Mouse (Mus musculus) intestine, embryonic 16.5 days (tissue): ENCODE results near the gene Smim26. TPM values are rescaled to one million over a fixed set of nuclear protein-coding genes. Genes with fewer than 3 reads are reported as not detected.

Experiments used
- ATAC-seq: fragments of 200-750 bp; cut with Nextera tagmentation; 2 replicates; pipeline ENCODE4 v1.8.0; 2017; ENCODE audit warnings: moderate TSS enrichment, moderate library complexity
- H3K27ac ChIP-seq: fragments of 300-500 bp; sonication (generic); 2 replicates; pipeline ENCODE4 v1.5.1; 2014; ENCODE audit warnings: mild to moderate bottlenecking, low read length
- H3K27me3 ChIP-seq: fragments of 300-500 bp; sonication (generic); replicated peaks from 2 replicates; pipeline ENCODE4 v1.6.1; 2014; ENCODE audit warnings: low read length, control low read depth, mixed read lengths; ENCODE audit not compliant: control insufficient read depth, insufficient read depth
- H3K36me3 ChIP-seq: fragments of 300-500 bp; sonication (generic); 2 replicates; pipeline ENCODE4 v1.6.1; 2014; ENCODE audit warnings: low read length, control low read depth; ENCODE audit not compliant: control insufficient read depth, insufficient read depth
- H3K4me1 ChIP-seq: fragments of 300-500 bp; sonication (generic); 2 replicates; pipeline ENCODE4 v1.6.1; 2014; ENCODE audit warnings: low read length, control low read depth, mixed read lengths; ENCODE audit not compliant: control insufficient read depth, insufficient read depth
- H3K4me2 ChIP-seq: fragments of 300-500 bp; sonication (generic); 2 replicates; pipeline ENCODE4 v1.6.1; 2014; ENCODE audit warnings: low read depth, low read length, control low read depth
- H3K4me3 ChIP-seq: fragments of 300-500 bp; sonication (generic); 2 replicates; pipeline ENCODE4 v1.5.1; 2014; ENCODE audit warnings: mild to moderate bottlenecking, low read length
- H3K9ac ChIP-seq: fragments of 300-500 bp; sonication (generic); 2 replicates; pipeline ENCODE4 v1.6.1; 2014; ENCODE audit warnings: low read depth, low read length
- H3K9me3 ChIP-seq: fragments of 300-500 bp; sonication (generic); 2 replicates; pipeline ENCODE4 v1.6.1; 2016; ENCODE audit warnings: low read length, control low read depth; ENCODE audit not compliant: control insufficient read depth
- WGBS: fragments of 180-500 bp; shearing (Covaris S2); extraction: QIAGEN DNeasy Blood & Tissue Kit; methylation state at CpG from one replicate; pipeline ENCODE4 v1.1.7; 2014; 5-methylcytosine and 5-hydroxymethylcytosine counted together
- polyA plus RNA-seq: library from polyadenylated mRNA; unstranded; fragments of >200 nt; fragmentation: Nextera tagmentation; extraction: Ambion mirVana; gene quantifications from 2 replicates; pipeline ENCODE4 v1.2.1, GENCODE M21; 2015

Smim26 gene
- polyA plus RNA-seq, 1 experiment from 2014 or later = 36.2 TPM

GRCm38 (mm10) chr2:144634231-144634630, 40.4 kb downstream of the Smim26 start:
- Histone ChIP-seq H3K4me1 (no peaks in the 10 kb centered on the region), H3K4me2 (no peak overlapping the region), H3K9me3 (no peaks in the 10 kb centered on the region), H3K9ac (no peak overlapping the region), H3K27me3 (no peaks in the 10 kb centered on the region), H3K27ac (peak overlapping the region; percentile 33), H3K36me3 (no peaks in the 10 kb centered on the region), H3K4me3 (no peak overlapping the region)
- no peak for ATAC-seq
- WGBS = 71% methylated on average over 5 of the region's 5 CpGs

- Histone ChIP-seq H3K27me3 (no peaks in the 10 kb centered on the region), H3K4me1 (no peaks in the 10 kb centered on the region), H3K27ac (no peak overlapping the region), H3K4me3 (no peak overlapping the region), H3K36me3 (no peaks in the 10 kb centered on the region), H3K9me3 (no peaks in the 10 kb centered on the region), H3K9ac (no peak overlapping the region), H3K4me2 (no peak overlapping the region)
- no peak for ATAC-seq
- 59% methylated on average over 2 of the region's 2 CpGs for WGBS
Observed at GRCm38 (mm10) chr2:144634729-144635128, 40.9 kb downstream of the Smim26 start.

- no peaks in the 10 kb centered on the region for H3K9me3 ChIP-seq
- H3K4me1 ChIP-seq = no peaks in the 10 kb centered on the region
- peak; percentile 65; the same call in 1 of the 2 replicates for ATAC-seq
- 19% methylated on average over 5 of the region's 5 CpGs for WGBS
- no peak overlapping the region for H3K27ac ChIP-seq
- no peak overlapping the region for H3K4me2 ChIP-seq
- no peaks in the 10 kb centered on the region for H3K27me3 ChIP-seq
- H3K9ac ChIP-seq = no peak overlapping the region
- H3K36me3 ChIP-seq = no peaks in the 10 kb centered on the region
- no peak overlapping the region for H3K4me3 ChIP-seq
Observed at GRCm38 (mm10) chr2:144635644-144636320, 41.9 kb downstream of the Smim26 start.

- ATAC-seq = no peak
- 79% methylated on average over 4 of the region's 4 CpGs for whole genome bisulfite sequencing
- H3K4me1 ChIP-seq = no peaks in the 10 kb centered on the region
Observed at GRCm38 (mm10) chr2:144637204-144637603, 43.4 kb downstream of the Smim26 start.

GRCm38 (mm10) chr2:144637671-144638395, 44.0 kb downstream of the Smim26 start:
- no peaks in the 10 kb centered on the region for H3K36me3 ChIP-seq
- no peak overlapping the region for H3K9ac ChIP-seq
- WGBS = 80% methylated on average over 10 of the region's 12 CpGs
- H3K27me3 ChIP-seq = no peaks in the 10 kb centered on the region
- no peak overlapping the region for H3K4me3 ChIP-seq
- H3K4me1 ChIP-seq = no peaks in the 10 kb centered on the region
- no peak for ATAC-seq
- no peaks in the 10 kb centered on the region for H3K9me3 ChIP-seq
- H3K4me2 ChIP-seq = no peak overlapping the region
- 0 out of 2 replicates have a peak overlapping the region, but pooled peaks have one; percentile 4 for H3K27ac ChIP-seq

More at GRCm38 (mm10) chr2:144637204-144637603, 43.4 kb downstream of the Smim26 start:
- H3K4me3 ChIP-seq = no peak overlapping the region
- no peak overlapping the region for H3K9ac ChIP-seq
- H3K27ac ChIP-seq = no peak overlapping the region
- H3K4me2 ChIP-seq = no peak overlapping the region
- no peaks in the 10 kb centered on the region for H3K9me3 ChIP-seq
- no peaks in the 10 kb centered on the region for H3K27me3 ChIP-seq
- no peaks in the 10 kb centered on the region for H3K36me3 ChIP-seq

- Histone ChIP-seq H3K4me2 (no peak overlapping the region), H3K9me3 (no peaks in the 10 kb centered on the region), H3K27ac (no peak overlapping the region), H3K4me3 (no peak overlapping the region), H3K4me1 (no peaks in the 10 kb centered on the region), H3K36me3 (no peaks in the 10 kb centered on the region), H3K27me3 (no peaks in the 10 kb centered on the region), H3K9ac (no peak overlapping the region)
- ATAC-seq = no peak
- 53% methylated on average over 4 of the region's 4 CpGs for WGBS
Observed at GRCm38 (mm10) chr2:144638719-144639118, 44.9 kb downstream of the Smim26 start.

- no peak for ATAC-seq
- Histone ChIP-seq H3K9ac (no peak overlapping the region), H3K4me2 (no peak overlapping the region), H3K4me1 (no peaks in the 10 kb centered on the region), H3K9me3 (no peaks in the 10 kb centered on the region), H3K27ac (no peak overlapping the region), H3K36me3 (no peaks in the 10 kb centered on the region), H3K4me3 (no peak overlapping the region), H3K27me3 (no peaks in the 10 kb centered on the region)
- 85% methylated on average over 7 of the region's 7 CpGs for WGBS
Observed at GRCm38 (mm10) chr2:144640101-144640500, 46.2 kb downstream of the Smim26 start.

- Histone ChIP-seq H3K36me3 (no peaks in the 10 kb centered on the region), H3K4me1 (no peaks in the 10 kb centered on the region), H3K4me2 (no peak overlapping the region), H3K27ac (no peak overlapping the region), H3K9me3 (no peaks in the 10 kb centered on the region), H3K27me3 (no peaks in the 10 kb centered on the region), H3K9ac (no peak overlapping the region), H3K4me3 (no peak overlapping the region)
- no peak for ATAC-seq
- 76% methylated on average over 4 of the region's 4 CpGs for WGBS
Observed at GRCm38 (mm10) chr2:144641991-144642390, 48.1 kb downstream of the Smim26 start.
